Mouse (Mus musculus) common myeloid progenitor, adult 5-6 weeks (primary cell): Measurements from ENCODE around the gene Ldb2. TPM values are rescaled to one million over a fixed set of nuclear protein-coding genes. Genes with fewer than 3 reads are reported as not detected.

Source experiments
- ATAC-seq: replicated peaks from 2 replicates; pipeline ENCODE4 v1.8.0; 2016; ENCODE audit warnings: low read depth, mild to moderate bottlenecking, moderate TSS enrichment, inconsistent platforms; ENCODE audit not compliant: poor library complexity, severe bottlenecking
- total RNA-seq: library from RNA; stranded (forward); fragments of 200-1000, 187-1606 nt; gene quantifications from 2 replicates; pipeline ENCODE4 v1.2.3, GENCODE M21; 2017

The Ldb2 gene
- total RNA-seq, 1 experiment from 2014 or later, result not detected

- no peak for ATAC-seq
Measured at GRCm38 (mm10) chr5:44667383-44667782, 132.1 kb downstream of the Ldb2 start.

GRCm38 (mm10) chr5:44659651-44660050, 139.8 kb downstream of the Ldb2 start:
- no peak for ATAC-seq

- no peak for ATAC-seq
Measured at GRCm38 (mm10) chr5:44656707-44657106, 142.8 kb downstream of the Ldb2 start.

- ATAC-seq, result no peak
Measured at GRCm38 (mm10) chr5:44654403-44654802, 145.1 kb downstream of the Ldb2 start.

GRCm38 (mm10) chr5:44646842-44647190, 152.7 kb downstream of the Ldb2 start:
- no peak for ATAC-seq

- no peak for ATAC-seq
Measured at GRCm38 (mm10) chr5:44645952-44646841, 153.3 kb downstream of the Ldb2 start.

GRCm38 (mm10) chr5:44643079-44643478, 156.4 kb downstream of the Ldb2 start:
- ATAC-seq, result no peak

GRCm38 (mm10) chr5:44641060-44641459, 158.4 kb downstream of the Ldb2 start:
- ATAC-seq, result no peak

GRCm38 (mm10) chr5:44635546-44635945, 163.9 kb downstream of the Ldb2 start:
- ATAC-seq, result no peak

GRCm38 (mm10) chr5:44629034-44629625, 170.3 kb downstream of the Ldb2 start:
- ATAC-seq, result no peak

GRCm38 (mm10) chr5:44627487-44627886, 172.0 kb downstream of the Ldb2 start:
- ATAC-seq, result no peak

- ATAC-seq, result no peak
Measured at GRCm38 (mm10) chr5:44626885-44627284, 172.6 kb downstream of the Ldb2 start.

GRCm38 (mm10) chr5:44626114-44626513, 173.4 kb downstream of the Ldb2 start:
- ATAC-seq, result no peak

GRCm38 (mm10) chr5:44615677-44616076, 183.8 kb downstream of the Ldb2 start:
- ATAC-seq, result no peak

GRCm38 (mm10) chr5:44608901-44609300, 190.6 kb downstream of the Ldb2 start:
- ATAC-seq, result no peak

GRCm38 (mm10) chr5:44601340-44601739, 198.1 kb downstream of the Ldb2 start:
- no peak for ATAC-seq

GRCm38 (mm10) chr5:44593522-44594218, 205.8 kb downstream of the Ldb2 start:
- ATAC-seq, result no peak

- ATAC-seq, result no peak
Measured at GRCm38 (mm10) chr5:44590750-44591149, 208.7 kb downstream of the Ldb2 start.

- no peak for ATAC-seq
Measured at GRCm38 (mm10) chr5:44589318-44589717, 210.2 kb downstream of the Ldb2 start.

GRCm38 (mm10) chr5:44586571-44586970, 212.9 kb downstream of the Ldb2 start:
- no peak for ATAC-seq

GRCm38 (mm10) chr5:44579899-44580459, 219.5 kb downstream of the Ldb2 start:
- no peak for ATAC-seq
